Mouse (Mus musculus): ENCODE results near the gene Hnrnpd. TPM values are rescaled to one million over a fixed set of nuclear protein-coding genes. Genes with fewer than 3 reads are reported as not detected.

Gene Hnrnpd
- polyA plus RNA-seq (2012; rRNA removed), result 466 and 718 TPM in 2 replicates

GRCm38 (mm10) chr5:99978699-99979442 lies at the start of gene Hnrnpd, which contains the start of gene 4930524J08Rik:
Gene Hnrnpd (minus strand): TSS chr5:99978938.
Gene 4930524J08Rik (plus strand): TSS chr5:99979061.

GRCm38 (mm10) chr5:99906181-99906956 lies 72.4 kb downstream of the Hnrnpd start, which contains the start of gene Vamp9:
Gene Vamp9 (plus strand): TSS chr5:99906254.

Other genes with a start within 250 kb of the Hnrnpd start
- 11.8 and 12.7 TPM in 2 replicates for gene Rasgef1b, start 249.9 kb downstream of the Hnrnpd start, polyA plus RNA-seq (2012; rRNA removed)
- gene Vamp9, start 72.7 kb downstream of the Hnrnpd start, polyA plus RNA-seq (2012; rRNA removed), result not detected in 2 replicates
- 6.0 and 6.1 TPM in 2 replicates for gene 4930524J08Rik, start 123 bp upstream of the Hnrnpd start, polyA plus RNA-seq (2012; rRNA removed)
- 518 and 615 TPM in 2 replicates for gene Hnrnpdl, start 60.7 kb upstream of the Hnrnpd start, polyA plus RNA-seq (2012; rRNA removed)
- gene Enoph1, start 61.0 kb upstream of the Hnrnpd start, polyA plus RNA-seq (2012; rRNA removed), result 43.6 and 50.4 TPM in 2 replicates
- gene Tmem150c, start 180.9 kb upstream of the Hnrnpd start, polyA plus RNA-seq (2012; rRNA removed), result 3.3 and 3.4 TPM in 2 replicates

All from central nervous system, embryonic 11.5 days (tissue).